Mouse (Mus musculus) ES-E14 (cell line): ENCODE measurements around the gene Ptgr2.

ENCODE experiments used
- CHD2 ChIP-seq: IDR thresholded peaks from 2 replicates; pipeline ENCODE4 v1.6.1; 2014; ENCODE audit warnings: mild to moderate bottlenecking, low read depth, low read length, inconsistent platforms
- MAFK ChIP-seq: IDR thresholded peaks from 2 replicates; pipeline ENCODE4 v1.6.1; 2014; ENCODE audit warnings: mild to moderate bottlenecking, low read depth, low read length, inconsistent platforms; ENCODE audit not compliant: insufficient read depth
- ZC3H11A ChIP-seq: IDR thresholded peaks from 2 replicates; pipeline ENCODE4 v1.6.1; 2012; ENCODE audit warnings: low read depth, mild to moderate bottlenecking, inconsistent platforms, low read length, borderline replicate concordance
- ZNF384 ChIP-seq: IDR thresholded peaks from 2 replicates; pipeline ENCODE4 v1.6.1; 2012; ENCODE audit warnings: low read depth, low read length, inconsistent platforms

GRCm38 (mm10) chr12:84316006-84316405 lies 31.0 kb downstream of the Ptgr2 start:
- TF ChIP-seq CHD2 (no peak), ZC3H11A (no peak), MAFK (no peak), ZNF384 (no peak)
